Mouse (Mus musculus): ENCODE data around the gene Phc3. TPM values are rescaled to one million over a fixed set of nuclear protein-coding genes. Genes with fewer than 3 reads are reported as not detected.
A peak's percentile ranks its signal among the peaks of the same experiment; 100 is the strongest.

Phc3 gene
- 6.7 and 7.2 TPM in 2 replicates for polyA plus RNA-seq (2015; fragmentation: Nextera tagmentation; extraction: Ambion mirVana)

DNA sequence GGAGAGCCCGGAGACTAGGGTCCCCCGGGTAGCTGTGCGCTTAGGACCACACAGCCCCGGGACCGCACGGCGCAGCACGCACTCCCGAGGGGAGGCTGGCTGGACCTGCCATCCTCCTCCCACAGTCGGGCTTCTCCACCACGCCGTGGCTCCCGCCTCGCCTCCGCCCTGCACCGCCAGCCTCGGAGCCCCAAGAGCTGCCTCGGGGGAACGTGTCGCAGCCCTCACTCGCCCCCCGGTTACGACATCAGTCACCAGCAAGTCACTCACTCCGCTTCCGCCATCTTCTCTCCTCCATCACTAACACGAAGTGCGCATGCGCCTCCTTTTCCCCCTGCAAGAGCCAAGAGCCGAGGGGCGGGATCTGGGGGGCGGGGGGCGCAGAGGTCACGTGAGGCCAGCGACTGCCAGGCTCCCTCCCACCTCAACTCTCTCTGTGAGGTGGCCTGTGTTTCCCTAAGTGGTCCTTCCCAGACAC, at the start of gene Phc3:
Gene Phc3 (minus strand): TSS at position 312 of the 478 bp plus-strand sequence.
- Histone ChIP-seq H3K4me2 (ENCODE audit: low read depth, low read length) (peak within 1 kb of the TSS; percentile 75), H3K27me3 (ENCODE audit: control insufficient read depth, insufficient read depth, low read depth, low read length) (no peaks in the 10 kb centered on the region), H3K36me3 (ENCODE audit: control insufficient read depth, insufficient read depth, low read length) (peaks cover 16% of the 10 kb centered on the region), H3K27ac (ENCODE audit: low read length) (peak within 1 kb of the TSS; percentile 93), H3K9ac (ENCODE audit: low read length) (peak within 1 kb of the TSS; percentile 94), H3K9me3 (ENCODE audit: control insufficient read depth, low read length) (no peaks in the 10 kb centered on the region), H3K4me3 (ENCODE audit: low read length) (peak within 1 kb of the TSS; percentile 94), H3K4me1 (replicated peaks; ENCODE audit: control insufficient read depth, insufficient read depth, low read length) (peaks cover 11% of the 10 kb centered on the region)
- ATAC-seq (ENCODE audit: low read depth) = peak; percentile 91
- under 1% methylated on average over 32 of the region's 34 CpGs for WGBS

GRCm38 (mm10) chr3:31017652-31018051, 48.4 kb upstream of the Phc3 start:
- WGBS = 58% methylated on average over 4 of the region's 4 CpGs
- H3K4me2 ChIP-seq (ENCODE audit: low read depth, low read length) = no peak overlapping the region
- peaks cover 3% of the 10 kb centered on the region; the same call in 1 of the 2 replicates for H3K36me3 ChIP-seq (ENCODE audit: control insufficient read depth, insufficient read depth, low read length)
- no peaks in the 10 kb centered on the region for H3K27me3 ChIP-seq (ENCODE audit: control insufficient read depth, insufficient read depth, low read depth, low read length)
- H3K9ac ChIP-seq (ENCODE audit: low read length) = no peak overlapping the region
- ATAC-seq (ENCODE audit: low read depth) = no peak
- H3K4me3 ChIP-seq (ENCODE audit: low read length) = no peak overlapping the region
- H3K9me3 ChIP-seq (ENCODE audit: control insufficient read depth, low read length) = no peaks in the 10 kb centered on the region
- H3K27ac ChIP-seq (ENCODE audit: low read length) = no peak overlapping the region
- peaks cover 35% of the 10 kb centered on the region for H3K4me1 ChIP-seq (replicated peaks; ENCODE audit: control insufficient read depth, insufficient read depth, low read length)

DNA sequence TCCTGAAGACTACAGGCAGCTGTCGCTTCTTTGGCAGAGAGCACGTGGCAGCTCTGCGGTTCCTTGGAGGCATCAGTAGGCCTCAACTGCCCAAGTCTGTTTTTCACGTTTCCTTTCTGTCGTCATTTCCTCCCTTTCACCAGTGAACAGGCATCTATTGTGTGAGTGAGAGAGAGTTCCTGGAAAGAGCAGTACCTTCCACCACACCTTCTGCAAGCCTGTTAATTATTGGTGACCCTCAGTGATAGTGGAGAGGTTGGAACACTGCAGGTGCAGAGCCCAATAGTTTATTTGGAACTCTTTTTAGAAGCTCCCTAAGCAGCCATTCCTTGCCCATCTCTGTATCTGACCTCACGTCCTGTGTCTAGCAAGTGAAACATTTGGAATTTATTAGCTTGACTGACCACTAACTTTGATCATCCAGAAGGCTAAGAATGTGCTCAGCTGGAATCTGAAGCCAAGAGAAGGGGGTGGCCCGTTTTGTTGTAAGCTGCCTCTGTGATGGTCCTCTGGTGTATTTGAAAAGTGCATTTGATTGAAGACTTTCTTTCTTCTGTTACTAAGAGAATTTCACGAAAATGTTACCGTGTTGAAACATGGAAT, 47.5 kb upstream of the Phc3 start:
- no peaks in the 10 kb centered on the region for H3K27me3 ChIP-seq (ENCODE audit: control insufficient read depth, insufficient read depth, low read depth, low read length)
- peak; percentile 19; the same call in 1 of the 2 replicates for ATAC-seq (ENCODE audit: low read depth)
- no peak overlapping the region for H3K9ac ChIP-seq (ENCODE audit: low read length)
- no peak overlapping the region for H3K4me2 ChIP-seq (ENCODE audit: low read depth, low read length)
- no peak overlapping the region for H3K4me3 ChIP-seq (ENCODE audit: low read length)
- no peaks in the 10 kb centered on the region for H3K9me3 ChIP-seq (ENCODE audit: control insufficient read depth, low read length)
- H3K36me3 ChIP-seq (ENCODE audit: control insufficient read depth, insufficient read depth, low read length) = peaks cover 3% of the 10 kb centered on the region; the same call in 1 of the 2 replicates
- peak overlapping the region; percentile 58 for H3K27ac ChIP-seq (ENCODE audit: low read length)
- H3K4me1 ChIP-seq (replicated peaks; ENCODE audit: control insufficient read depth, insufficient read depth, low read length) = peaks cover 32% of the 10 kb centered on the region
- WGBS = 20% methylated on average over 9 of the region's 9 CpGs

DNA sequence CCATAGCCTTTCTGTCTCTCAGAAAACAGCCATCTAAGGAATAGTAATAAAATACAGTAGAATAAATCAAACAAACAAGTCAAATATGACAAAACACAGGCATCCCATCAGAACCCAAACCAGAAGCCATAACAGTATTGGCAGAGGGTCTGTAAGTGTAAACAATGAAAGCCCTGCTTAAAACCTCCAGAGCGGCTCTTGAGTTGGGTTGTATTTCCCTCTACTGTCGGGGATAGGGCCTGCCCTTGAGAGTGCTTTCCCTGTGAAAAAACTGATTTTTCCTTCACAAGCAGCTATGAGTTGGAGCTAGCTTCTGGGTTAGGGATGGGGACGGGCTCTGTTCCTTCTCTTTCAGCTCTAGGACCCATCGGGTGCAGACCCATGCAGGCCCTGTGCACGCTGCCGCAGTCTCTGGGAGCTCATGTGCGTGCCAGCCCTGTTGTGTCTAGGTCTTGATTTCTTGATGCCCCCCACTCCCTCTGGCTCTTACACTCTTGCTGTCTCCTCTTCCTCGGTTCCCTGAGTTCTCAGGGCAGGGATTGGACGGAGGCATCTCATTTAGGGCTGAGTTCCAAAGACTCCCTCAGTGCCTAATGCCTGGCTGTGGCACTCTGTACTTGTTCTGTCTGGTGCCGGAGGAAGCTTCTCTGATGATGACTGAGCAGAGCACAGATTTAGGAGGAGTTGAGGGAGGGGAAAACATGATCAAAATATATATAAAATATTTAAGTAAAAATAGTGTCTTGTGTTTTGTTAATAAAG, 46.6 kb upstream of the Phc3 start:
- WGBS = 55% methylated on average over 10 of the region's 10 CpGs

GRCm38 (mm10) chr3:31014374-31014773, 45.2 kb upstream of the Phc3 start:
- Histone ChIP-seq H3K27ac (ENCODE audit: low read length) (no peak overlapping the region), H3K9me3 (ENCODE audit: control insufficient read depth, low read length) (no peaks in the 10 kb centered on the region), H3K4me2 (ENCODE audit: low read depth, low read length) (no peak overlapping the region), H3K9ac (ENCODE audit: low read length) (no peak overlapping the region), H3K27me3 (ENCODE audit: control insufficient read depth, insufficient read depth, low read depth, low read length) (no peaks in the 10 kb centered on the region), H3K4me1 (replicated peaks; ENCODE audit: control insufficient read depth, insufficient read depth, low read length) (peaks cover 32% of the 10 kb centered on the region), H3K36me3 (ENCODE audit: control insufficient read depth, insufficient read depth, low read length) (no peaks in the 10 kb centered on the region), H3K4me3 (ENCODE audit: low read length) (no peak overlapping the region)
- ATAC-seq (ENCODE audit: low read depth) = no peak
- 71% methylated on average over 2 of the region's 2 CpGs for WGBS

More for the DNA sequence above, 46.6 kb upstream of the Phc3 start:
- no peak overlapping the region for H3K4me3 ChIP-seq (ENCODE audit: low read length)
- H3K27ac ChIP-seq (ENCODE audit: low read length) = peak overlapping the region; percentile 58
- H3K36me3 ChIP-seq (ENCODE audit: control insufficient read depth, insufficient read depth, low read length) = peaks cover 3% of the 10 kb centered on the region; the same call in 1 of the 2 replicates
- ATAC-seq (ENCODE audit: low read depth) = peak; percentile 61
- H3K9me3 ChIP-seq (ENCODE audit: control insufficient read depth, low read length) = no peaks in the 10 kb centered on the region
- H3K4me1 ChIP-seq (replicated peaks; ENCODE audit: control insufficient read depth, insufficient read depth, low read length) = peaks cover 33% of the 10 kb centered on the region
- H3K9ac ChIP-seq (ENCODE audit: low read length) = peak overlapping the region; percentile 19; the same call in 1 of the 2 replicates
- H3K4me2 ChIP-seq (ENCODE audit: low read depth, low read length) = no peak overlapping the region
- no peaks in the 10 kb centered on the region for H3K27me3 ChIP-seq (ENCODE audit: control insufficient read depth, insufficient read depth, low read depth, low read length)

DNA sequence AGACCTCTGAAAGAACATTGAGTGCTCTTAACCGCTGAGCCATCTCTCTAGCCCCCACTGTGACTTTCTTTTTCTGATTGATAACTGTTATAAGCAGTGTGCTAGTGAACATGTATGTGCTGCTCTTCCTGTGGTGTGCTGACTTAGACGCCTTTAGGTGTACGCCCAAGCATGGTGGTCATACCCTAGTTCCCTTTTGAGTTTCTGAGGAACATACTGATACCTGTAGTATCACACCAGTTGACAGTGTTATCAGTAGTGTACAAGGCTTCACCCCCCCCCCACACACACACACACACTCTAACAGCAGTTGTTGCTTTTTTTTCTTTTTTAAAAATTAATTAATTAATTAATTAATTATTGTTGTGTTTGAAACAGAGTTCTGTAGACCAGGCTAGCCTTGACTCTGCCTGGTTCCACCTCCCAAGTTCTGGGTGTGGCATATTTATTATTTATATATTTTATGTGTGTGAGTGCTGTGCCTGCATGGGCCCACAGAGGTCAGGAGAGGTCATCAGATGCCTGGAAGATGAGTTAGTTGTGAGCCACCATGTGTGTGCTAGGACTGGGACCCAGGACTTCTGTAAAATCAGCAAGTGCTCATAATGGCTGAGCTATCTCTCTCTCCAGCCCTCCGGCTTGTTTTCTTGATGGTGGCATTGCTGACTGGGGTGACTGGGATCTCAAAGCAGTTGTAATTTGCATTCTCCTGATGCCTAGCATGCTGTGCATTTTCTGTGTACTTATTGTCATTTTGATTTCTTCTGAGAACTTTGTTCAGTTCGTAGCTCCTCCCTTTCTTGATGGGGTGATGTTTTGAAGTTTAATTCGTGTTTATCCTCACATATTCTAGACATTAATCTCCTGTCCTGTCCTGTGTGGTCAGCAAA, 35.4 kb upstream of the Phc3 start:
- ATAC-seq (ENCODE audit: low read depth) = no peak
- Histone ChIP-seq H3K27me3 (ENCODE audit: control insufficient read depth, insufficient read depth, low read depth, low read length) (no peaks in the 10 kb centered on the region), H3K4me3 (ENCODE audit: low read length) (no peak overlapping the region), H3K4me1 (replicated peaks; ENCODE audit: control insufficient read depth, insufficient read depth, low read length) (peaks cover 16% of the 10 kb centered on the region), H3K4me2 (ENCODE audit: low read depth, low read length) (no peak overlapping the region), H3K9me3 (ENCODE audit: control insufficient read depth, low read length) (no peaks in the 10 kb centered on the region), H3K9ac (ENCODE audit: low read length) (no peak overlapping the region), H3K27ac (ENCODE audit: low read length) (no peak overlapping the region), H3K36me3 (ENCODE audit: control insufficient read depth, insufficient read depth, low read length) (no peaks in the 10 kb centered on the region)
- WGBS = 74% methylated on average over 6 of the region's 6 CpGs

DNA sequence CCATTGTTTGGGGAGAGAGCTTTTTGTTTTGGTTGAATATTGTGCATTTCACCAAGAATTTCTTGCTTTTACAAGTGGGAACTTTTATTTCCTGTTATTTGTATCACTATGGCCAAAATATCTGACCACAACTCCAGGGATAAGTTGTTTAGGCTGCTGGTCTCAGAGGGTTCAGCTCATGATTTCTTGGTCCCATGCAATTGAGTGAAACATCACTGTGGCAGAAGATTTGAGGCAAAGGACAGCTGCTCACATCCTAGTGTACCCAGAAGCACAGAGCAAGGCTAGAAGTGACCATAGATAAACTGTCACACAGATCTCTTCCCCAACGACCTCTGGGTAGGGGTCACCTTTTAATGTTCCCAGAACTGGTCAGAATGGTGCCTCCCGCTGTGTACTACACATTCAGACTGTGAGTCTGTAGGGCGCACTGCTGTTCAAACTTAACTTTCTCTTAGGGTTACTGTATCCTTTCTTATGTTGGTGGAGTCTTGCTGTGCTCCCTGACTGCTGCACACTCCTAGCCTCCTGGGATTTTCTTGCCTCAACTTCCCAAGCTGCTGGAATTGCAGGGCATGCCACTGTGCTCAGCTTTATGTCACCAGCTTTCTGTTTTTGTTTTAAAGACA, 31.9 kb upstream of the Phc3 start:
- peaks cover 27% of the 10 kb centered on the region for H3K4me1 ChIP-seq (replicated peaks; ENCODE audit: control insufficient read depth, insufficient read depth, low read length)
- peak overlapping the region; percentile 18; the same call in 1 of the 2 replicates for H3K27ac ChIP-seq (ENCODE audit: low read length)
- H3K9ac ChIP-seq (ENCODE audit: low read length) = no peak overlapping the region
- no peak for ATAC-seq (ENCODE audit: low read depth)
- H3K36me3 ChIP-seq (ENCODE audit: control insufficient read depth, insufficient read depth, low read length) = no peaks in the 10 kb centered on the region
- no peaks in the 10 kb centered on the region for H3K27me3 ChIP-seq (ENCODE audit: control insufficient read depth, insufficient read depth, low read depth, low read length)
- 49% methylated on average over 3 of the region's 3 CpGs for WGBS
- no peak overlapping the region for H3K4me3 ChIP-seq (ENCODE audit: low read length)
- no peak overlapping the region for H3K4me2 ChIP-seq (ENCODE audit: low read depth, low read length)
- H3K9me3 ChIP-seq (ENCODE audit: control insufficient read depth, low read length) = no peaks in the 10 kb centered on the region

GRCm38 (mm10) chr3:31000018-31000407, 30.8 kb upstream of the Phc3 start:
- peak overlapping the region; percentile 33 for H3K4me2 ChIP-seq (ENCODE audit: low read depth, low read length)
- peak overlapping the region; percentile 44 for H3K9ac ChIP-seq (ENCODE audit: low read length)
- no peaks in the 10 kb centered on the region for H3K9me3 ChIP-seq (ENCODE audit: control insufficient read depth, low read length)
- H3K36me3 ChIP-seq (ENCODE audit: control insufficient read depth, insufficient read depth, low read length) = no peaks in the 10 kb centered on the region
- peak overlapping the region; percentile 97 for H3K27ac ChIP-seq (ENCODE audit: low read length)
- peaks cover 27% of the 10 kb centered on the region for H3K4me1 ChIP-seq (replicated peaks; ENCODE audit: control insufficient read depth, insufficient read depth, low read length)
- H3K27me3 ChIP-seq (ENCODE audit: control insufficient read depth, insufficient read depth, low read depth, low read length) = no peaks in the 10 kb centered on the region
- H3K4me3 ChIP-seq (ENCODE audit: low read length) = no peak overlapping the region
- 24% methylated on average over 4 of the region's 4 CpGs for WGBS
- no peak for ATAC-seq (ENCODE audit: low read depth)
